Mouse (Mus musculus) thymus, adult 2 months (tissue): ENCODE results near the gene Lpar1. TPM values are rescaled to one million over a fixed set of nuclear protein-coding genes. Genes with fewer than 3 reads are reported as not detected.

ENCODE experiments used
- DNase-seq: peaks from one replicate; pipeline ENCODE4 v3.0.0; 2021
- H3K27ac ChIP-seq: fragments of 200-500 bp; 2 replicates; pipeline ENCODE4 v1.5.1; 2012; ENCODE audit warnings: low read length, control low read depth; ENCODE audit not compliant: control insufficient read depth, insufficient read depth
- H3K27me3 ChIP-seq: fragments of 200-500 bp; 2 replicates; pipeline ENCODE4 v1.6.1; 2012; ENCODE audit warnings: mild to moderate bottlenecking, low read length, moderate library complexity, mixed read lengths; ENCODE audit not compliant: control insufficient read depth, insufficient read depth
- H3K36me3 ChIP-seq: fragments of 200-500 bp; 2 replicates; pipeline ENCODE4 v1.6.1; 2012; ENCODE audit warnings: mild to moderate bottlenecking, low read length, moderate library complexity; ENCODE audit not compliant: control insufficient read depth, insufficient read depth
- H3K4me1 ChIP-seq: fragments of 200-500 bp; replicated peaks from 2 replicates; pipeline ENCODE4 v1.6.1; 2012; ENCODE audit warnings: low read length; ENCODE audit not compliant: control insufficient read depth, insufficient read depth
- H3K4me3 ChIP-seq: fragments of 200-500 bp; 2 replicates; pipeline ENCODE4 v1.5.1; 2012; ENCODE audit warnings: mild to moderate bottlenecking, low read length, control low read depth, moderate library complexity; ENCODE audit not compliant: control insufficient read depth, insufficient read depth
- CTCF ChIP-seq: fragments of 200-500 bp; IDR thresholded peaks from 2 replicates; pipeline ENCODE4 v1.5.1; 2012; ENCODE audit warnings: mild to moderate bottlenecking, control low read depth, low read length, moderate library complexity, borderline replicate concordance; ENCODE audit not compliant: control insufficient read depth, poor library complexity, insufficient read depth; ENCODE audit errors: extremely low read depth
- POLR2A ChIP-seq: fragments of 200-500 bp; IDR thresholded peaks from 2 replicates; pipeline ENCODE4 v1.6.1; 2012; ENCODE audit warnings: mild to moderate bottlenecking, low read length, control low read depth, moderate library complexity; ENCODE audit not compliant: control insufficient read depth, poor library complexity, insufficient read depth; ENCODE audit errors: extremely low read depth
- WGBS: fragments of 180-500 bp; shearing (Covaris S2); methylation state at CpG from one replicate; pipeline ENCODE4 v1.1.7; 2018; 5-methylcytosine and 5-hydroxymethylcytosine counted together
- polyA plus RNA-seq: library from polyadenylated mRNA; depleted of rRNA; stranded (reverse); fragments of >200 nt; gene quantifications from 2 replicates; pipeline ENCODE4 v1.2.3, GENCODE M21; 2012

Gene Lpar1
- polyA plus RNA-seq, 1 experiment: 16.6 TPM

DNA sequence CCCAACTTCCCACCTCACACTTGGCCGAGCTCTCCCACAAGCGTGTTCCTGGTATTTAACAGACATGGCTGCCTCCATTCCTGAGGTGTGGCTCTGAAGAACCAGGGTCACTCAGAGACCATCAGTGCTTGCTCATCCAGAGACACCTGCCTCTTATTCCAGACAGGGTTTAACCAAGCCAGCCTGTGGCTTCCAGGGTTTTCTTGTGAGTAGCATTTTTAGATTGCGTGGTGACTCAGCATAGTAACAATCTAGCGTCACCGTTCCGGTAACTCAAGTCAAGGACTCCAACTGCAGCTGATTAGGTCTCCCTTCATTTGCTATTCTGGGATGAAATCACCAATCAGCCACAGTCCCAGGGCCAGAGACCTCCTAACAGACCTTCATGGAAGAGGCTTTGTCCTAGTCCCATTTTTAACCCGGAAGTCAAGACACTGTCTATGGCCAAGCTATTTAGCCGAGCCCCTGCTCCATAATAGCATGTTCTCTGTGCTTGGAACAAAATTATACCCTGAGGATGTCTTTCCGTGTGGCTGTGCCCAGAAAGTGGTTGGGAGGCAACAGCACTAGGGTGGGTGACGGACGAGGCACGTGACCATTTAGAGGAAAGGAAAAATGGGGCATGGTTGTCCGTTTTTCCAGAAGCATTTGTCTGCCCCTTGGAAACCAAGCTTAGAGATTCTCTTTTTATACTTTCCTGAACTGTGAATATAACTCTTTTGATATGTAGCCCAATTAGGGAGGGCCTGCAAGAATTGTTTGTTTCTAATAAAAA is 89.1 kb downstream of the Lpar1 start:
- Histone ChIP-seq H3K4me1 (no peaks in the 10 kb centered on the region), H3K27me3 (no peaks in the 10 kb centered on the region), H3K4me3 (no peak overlapping the region), H3K27ac (no peak overlapping the region), H3K36me3 (no peaks in the 10 kb centered on the region)
- 96% methylated on average over 13 of the region's 13 CpGs for WGBS
- no peak for DNase-seq
- TF ChIP-seq POLR2A (no peak), CTCF (no peak)

DNA sequence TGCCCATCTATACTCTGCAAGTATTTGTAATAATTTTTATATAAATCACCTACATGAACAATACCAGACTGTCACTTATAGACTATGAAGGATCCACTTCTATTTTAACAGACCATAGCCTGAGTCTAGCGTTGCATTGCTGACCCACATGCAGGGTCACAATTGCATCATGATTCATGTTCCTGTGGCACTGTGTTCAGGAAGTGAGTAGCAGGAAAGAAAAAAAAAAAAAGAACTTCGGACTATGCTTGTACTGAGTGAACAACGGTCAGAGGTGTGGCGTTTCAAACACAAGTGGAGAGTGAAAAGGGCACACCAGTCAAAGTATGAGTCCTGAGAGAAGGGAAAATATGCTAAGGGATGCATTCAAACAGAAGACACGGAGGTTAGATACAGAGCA is 90.7 kb downstream of the Lpar1 start:
- no peaks in the 10 kb centered on the region for H3K36me3 ChIP-seq
- no peak overlapping the region for H3K27ac ChIP-seq
- H3K4me1 ChIP-seq: no peaks in the 10 kb centered on the region
- H3K4me3 ChIP-seq: no peak overlapping the region
- TF ChIP-seq CTCF: no peak
- TF ChIP-seq POLR2A: no peak
- H3K27me3 ChIP-seq: no peaks in the 10 kb centered on the region
- WGBS: 44% methylated on average over 5 of the region's 5 CpGs
- no peak for DNase-seq

DNA sequence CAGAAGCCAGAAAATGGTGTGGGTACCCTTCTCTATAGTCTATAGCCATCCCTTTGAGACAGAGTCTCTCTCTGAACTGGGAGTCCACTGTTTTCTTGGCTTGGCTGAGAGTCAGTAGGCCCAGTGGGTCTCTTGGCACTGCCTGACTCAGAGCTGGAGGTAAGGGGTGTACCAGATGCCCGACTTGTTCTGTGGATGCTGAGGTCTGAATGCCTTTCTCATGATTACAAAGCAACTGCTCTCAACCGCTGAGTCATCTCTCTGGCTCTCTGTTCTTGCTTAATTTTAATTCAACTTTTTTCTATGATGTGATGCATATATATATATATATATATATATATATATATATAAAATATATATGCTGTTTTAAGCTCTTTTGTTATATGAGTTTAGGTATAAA is 91.1 kb downstream of the Lpar1 start:
- Histone ChIP-seq H3K27me3 (no peaks in the 10 kb centered on the region), H3K27ac (no peak overlapping the region), H3K36me3 (no peaks in the 10 kb centered on the region), H3K4me1 (no peaks in the 10 kb centered on the region), H3K4me3 (no peak overlapping the region)
- TF ChIP-seq CTCF (no peak), POLR2A (no peak)
- DNase-seq: no peak
- 71% methylated on average over 2 of the region's 2 CpGs for WGBS

- no peaks in the 10 kb centered on the region for H3K36me3 ChIP-seq
- 92% methylated on average over 4 of the region's 4 CpGs for WGBS
- no peak for DNase-seq
- no peaks in the 10 kb centered on the region for H3K27me3 ChIP-seq
- H3K4me1 ChIP-seq: no peaks in the 10 kb centered on the region
- no peak overlapping the region for H3K27ac ChIP-seq
- TF ChIP-seq POLR2A: no peak
- no peak for TF ChIP-seq CTCF
- no peak overlapping the region for H3K4me3 ChIP-seq
Observed at GRCm38 (mm10) chr4:58453334-58453733, 100.4 kb downstream of the Lpar1 start.

DNA sequence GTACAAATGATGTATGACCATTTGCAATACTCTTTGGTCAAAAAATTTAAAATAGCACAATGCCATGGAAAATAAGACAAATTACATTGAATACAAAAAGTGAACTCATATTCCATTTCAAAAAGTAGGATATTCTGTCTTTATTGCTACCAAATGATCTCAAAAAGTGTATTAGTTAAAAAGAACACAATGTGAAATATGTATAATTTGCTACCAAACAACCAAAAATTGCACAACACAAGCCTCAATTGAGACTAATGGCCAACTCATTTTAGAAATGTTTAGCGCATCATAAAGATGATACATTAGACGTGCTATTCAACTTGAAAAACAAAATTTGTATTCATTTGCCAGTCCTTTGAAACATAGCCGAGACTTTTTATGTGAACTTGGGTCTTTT is 104.9 kb downstream of the Lpar1 start:
- Histone ChIP-seq H3K4me1 (no peaks in the 10 kb centered on the region), H3K4me3 (no peak overlapping the region)
- TF ChIP-seq CTCF (no peak), POLR2A (no peak)

GRCm38 (mm10) chr4:58447841-58448240 is 105.9 kb downstream of the Lpar1 start:
- Histone ChIP-seq H3K27ac (no peak overlapping the region), H3K36me3 (no peaks in the 10 kb centered on the region)

More for the DNA sequence above, 104.9 kb downstream of the Lpar1 start:
- H3K27ac ChIP-seq: no peak overlapping the region
- DNase-seq: no peak
- no peaks in the 10 kb centered on the region for H3K27me3 ChIP-seq
- WGBS: 97% methylated on average over 3 of the region's 3 CpGs
- no peaks in the 10 kb centered on the region for H3K36me3 ChIP-seq

More at GRCm38 (mm10) chr4:58447841-58448240, 105.9 kb downstream of the Lpar1 start:
- WGBS: 93% methylated on average over 7 of the region's 7 CpGs
- no peaks in the 10 kb centered on the region for H3K4me1 ChIP-seq
- no peaks in the 10 kb centered on the region for H3K27me3 ChIP-seq
- DNase-seq: no peak
- TF ChIP-seq POLR2A (no peak), CTCF (no peak)
- no peak overlapping the region for H3K4me3 ChIP-seq
